Mouse (Mus musculus): ENCODE results near the gene Agbl5.

DNA sequence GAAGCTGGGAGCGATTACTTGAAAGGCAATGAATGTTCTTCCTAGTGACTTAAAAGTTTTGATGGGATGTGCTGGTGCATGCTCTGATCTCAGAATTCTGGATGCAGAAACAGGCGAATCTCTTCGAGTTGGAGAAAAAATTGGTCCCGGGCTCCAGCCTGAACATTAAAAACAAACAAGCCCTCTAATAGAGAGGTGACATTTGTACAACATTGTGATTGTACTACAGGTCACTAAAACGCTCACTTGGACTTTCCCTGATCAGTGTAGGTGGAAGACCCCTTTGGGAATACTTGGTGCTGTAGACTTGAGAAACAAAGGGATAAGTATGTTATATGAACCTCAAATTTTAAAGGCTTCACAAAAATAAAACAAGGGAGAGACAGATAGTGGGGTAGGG, 1.8 kb upstream of the Agbl5 start:
- TF ChIP-seq CTCF (conservative IDR thresholded peaks at IDR 0.05; ENCODE audit: insufficient read depth, insufficient read length, low read depth, low read length) (no peak), POLR2A (IDR thresholded peaks at IDR 0.05; ENCODE audit: low read depth, low read length) (no peak)
